Mouse (Mus musculus): ENCODE measurements around the gene Tigd3.

DNA sequence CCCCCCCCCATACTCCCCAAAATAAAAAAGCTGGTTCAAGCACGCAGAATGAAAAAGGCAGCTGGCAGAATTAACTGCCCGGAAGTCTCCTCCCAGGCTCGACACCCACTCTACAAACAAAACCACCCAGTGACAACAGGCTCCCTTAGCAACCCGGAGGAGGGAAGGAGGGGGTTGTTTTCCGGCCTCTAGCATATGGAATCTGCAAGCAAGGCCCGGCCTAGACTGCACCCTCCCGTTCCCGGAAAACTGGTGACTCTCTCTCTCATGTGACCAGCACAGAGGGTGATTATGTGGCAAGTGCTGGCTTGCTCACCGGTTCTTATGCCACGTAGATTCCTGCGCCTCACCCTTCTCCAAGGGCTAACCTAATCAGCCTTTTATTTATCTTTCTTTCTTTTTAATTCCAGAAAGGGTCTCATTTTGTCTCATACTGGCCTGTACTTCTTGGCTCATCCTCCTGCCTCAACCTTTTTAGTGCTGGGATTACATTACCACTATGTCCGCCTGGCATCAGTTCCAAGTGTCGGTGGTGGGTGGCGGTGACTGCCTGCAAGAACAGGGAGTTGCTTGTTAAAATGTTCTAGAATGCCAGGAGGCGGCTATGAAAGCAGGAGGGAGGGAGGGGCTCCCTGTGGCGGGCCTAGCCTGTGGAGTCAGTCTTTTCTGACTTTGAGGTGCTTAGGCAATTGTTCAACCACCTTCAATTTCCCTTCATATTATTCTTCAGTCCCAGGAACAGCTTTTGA is 47.2 kb downstream of the Tigd3 start:
- no peak for TF ChIP-seq CTCF (IDR thresholded peaks at IDR 0.05; ENCODE audit: borderline replicate concordance, control insufficient read depth, extremely low read depth, insufficient read depth, low read length, poor library complexity)
- 0 out of 2 replicates have a peak, but pooled peaks have one; percentile 5 for TF ChIP-seq POLR2A (IDR thresholded peaks at IDR 0.05; ENCODE audit: control insufficient read depth, extremely low read depth, insufficient read depth, low read length, poor library complexity)
